Mouse (Mus musculus): Measurements from ENCODE around the gene Idi1. TPM values are rescaled to one million over a fixed set of nuclear protein-coding genes. Genes with fewer than 3 reads are reported as not detected.
A peak's percentile ranks its signal among the peaks of the same experiment; 100 is the strongest.

Idi1 gene
- polyA plus RNA-seq, 1 experiment from 2014 or later = 81.8 TPM

DNA sequence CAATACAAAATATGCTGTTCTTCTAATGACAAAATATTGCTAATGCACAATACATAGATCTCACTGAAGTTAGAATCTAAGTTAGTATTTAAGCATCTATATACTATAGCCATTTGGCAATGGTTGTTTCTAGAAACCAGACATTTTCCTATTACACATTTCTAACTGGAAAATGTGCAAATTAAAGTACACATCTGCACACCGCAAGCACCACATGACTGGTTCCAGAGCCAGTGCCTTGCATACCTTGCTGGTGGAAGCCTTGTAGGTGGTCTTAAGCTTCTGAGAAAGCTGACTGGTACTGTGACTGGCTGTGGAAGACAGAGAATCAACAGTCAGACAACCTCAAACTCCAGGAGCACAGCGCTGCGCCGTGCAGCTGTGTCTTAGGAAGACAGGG is 31.9 kb upstream of the Idi1 start:
- DNase-seq = no peak

GRCm38 (mm10) chr13:8854769-8855168 is 30.5 kb upstream of the Idi1 start:
- WGBS = 99% methylated on average over 2 of the region's 2 CpGs
- DNase-seq = no peak
- H3K27ac ChIP-seq (replicated peaks; ENCODE audit: low read depth, low read length) = no peak overlapping the region

More for the DNA sequence above, 31.9 kb upstream of the Idi1 start:
- Histone ChIP-seq H3K4me2 (ENCODE audit: low read length) (no peak overlapping the region), H3K27ac (replicated peaks; ENCODE audit: low read depth, low read length) (no peak overlapping the region), H3K9ac (replicated peaks; ENCODE audit: low read length) (no peak overlapping the region), H3K4me1 (ENCODE audit: control insufficient read depth, insufficient read depth, low read length) (no peaks in the 10 kb centered on the region), H3K36me3 (ENCODE audit: control insufficient read depth, insufficient read depth, low read length) (peaks cover 48% of the 10 kb centered on the region), H3K4me3 (replicated peaks; ENCODE audit: low read depth, low read length) (no peak overlapping the region), H3K9me3 (ENCODE audit: control insufficient read depth, low read length) (no peaks in the 10 kb centered on the region), H3K27me3 (ENCODE audit: control insufficient read depth, insufficient read depth, low read length) (no peaks in the 10 kb centered on the region)
- WGBS = 98% methylated on average over 4 of the region's 4 CpGs
- ATAC-seq (ENCODE audit: low FRiP score, low TSS enrichment) = no peak

DNA sequence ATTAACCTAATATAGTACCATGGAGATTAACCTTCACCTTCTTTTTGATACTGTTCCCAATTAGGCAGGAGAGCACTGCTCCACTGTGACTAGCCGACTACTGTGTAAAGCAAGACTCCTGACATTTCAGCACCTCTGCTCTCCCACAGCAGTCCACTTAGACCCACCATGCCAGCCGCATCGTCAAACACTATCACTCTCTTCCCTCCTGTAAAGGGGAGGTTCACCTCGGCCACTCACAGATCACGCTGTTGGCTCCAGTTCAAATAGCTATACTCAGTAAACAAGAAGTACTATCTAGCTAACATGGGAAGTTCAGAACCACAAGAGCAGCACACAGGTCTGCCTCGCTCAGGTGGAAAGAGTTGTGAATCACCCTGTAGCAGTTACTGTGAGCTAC is 26.8 kb upstream of the Idi1 start:
- no peak overlapping the region for H3K27ac ChIP-seq (replicated peaks; ENCODE audit: low read depth, low read length)
- no peak overlapping the region for H3K9ac ChIP-seq (replicated peaks; ENCODE audit: low read length)
- peaks cover 43% of the 10 kb centered on the region for H3K36me3 ChIP-seq (ENCODE audit: control insufficient read depth, insufficient read depth, low read length)
- no peaks in the 10 kb centered on the region for H3K4me1 ChIP-seq (ENCODE audit: control insufficient read depth, insufficient read depth, low read length)
- H3K4me2 ChIP-seq (ENCODE audit: low read length) = no peak overlapping the region
- H3K27me3 ChIP-seq (ENCODE audit: control insufficient read depth, insufficient read depth, low read length) = no peaks in the 10 kb centered on the region
- H3K9me3 ChIP-seq (ENCODE audit: control insufficient read depth, low read length) = no peaks in the 10 kb centered on the region
- ATAC-seq (ENCODE audit: low FRiP score, low TSS enrichment) (no peak), DNase-seq (no peak)
- no peak overlapping the region for H3K4me3 ChIP-seq (replicated peaks; ENCODE audit: low read depth, low read length)
- WGBS = 97% methylated on average over 6 of the region's 6 CpGs

More at GRCm38 (mm10) chr13:8854769-8855168, 30.5 kb upstream of the Idi1 start:
- Histone ChIP-seq H3K4me2 (ENCODE audit: low read length) (no peak overlapping the region), H3K27me3 (ENCODE audit: control insufficient read depth, insufficient read depth, low read length) (no peaks in the 10 kb centered on the region), H3K4me3 (replicated peaks; ENCODE audit: low read depth, low read length) (no peak overlapping the region), H3K9ac (replicated peaks; ENCODE audit: low read length) (no peak overlapping the region), H3K9me3 (ENCODE audit: control insufficient read depth, low read length) (no peaks in the 10 kb centered on the region), H3K4me1 (ENCODE audit: control insufficient read depth, insufficient read depth, low read length) (no peaks in the 10 kb centered on the region), H3K36me3 (ENCODE audit: control insufficient read depth, insufficient read depth, low read length) (peaks cover 44% of the 10 kb centered on the region)
- no peak for ATAC-seq (ENCODE audit: low FRiP score, low TSS enrichment)

DNA sequence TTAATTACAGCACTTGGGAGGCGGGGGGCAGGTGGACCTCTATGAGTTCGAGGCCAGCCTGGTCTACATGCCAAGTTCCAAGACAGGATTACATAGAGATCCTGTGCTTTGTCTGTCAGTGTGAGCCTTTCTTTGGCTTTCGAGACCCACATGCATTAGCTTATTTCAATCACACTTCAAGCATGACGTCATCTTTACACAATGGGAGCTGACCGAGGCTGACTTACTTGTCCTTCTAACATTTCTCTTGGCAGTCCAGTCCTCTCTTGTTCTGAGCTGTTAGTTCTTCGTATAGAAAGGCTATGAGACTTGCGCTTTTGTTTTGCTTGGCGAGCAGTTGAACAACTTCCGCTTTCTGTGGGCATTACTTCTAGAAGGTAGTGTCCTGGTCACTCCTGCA is 24.4 kb upstream of the Idi1 start:
- no peak for ATAC-seq (ENCODE audit: low FRiP score, low TSS enrichment)
- no peak overlapping the region for H3K9ac ChIP-seq (replicated peaks; ENCODE audit: low read length)

DNA sequence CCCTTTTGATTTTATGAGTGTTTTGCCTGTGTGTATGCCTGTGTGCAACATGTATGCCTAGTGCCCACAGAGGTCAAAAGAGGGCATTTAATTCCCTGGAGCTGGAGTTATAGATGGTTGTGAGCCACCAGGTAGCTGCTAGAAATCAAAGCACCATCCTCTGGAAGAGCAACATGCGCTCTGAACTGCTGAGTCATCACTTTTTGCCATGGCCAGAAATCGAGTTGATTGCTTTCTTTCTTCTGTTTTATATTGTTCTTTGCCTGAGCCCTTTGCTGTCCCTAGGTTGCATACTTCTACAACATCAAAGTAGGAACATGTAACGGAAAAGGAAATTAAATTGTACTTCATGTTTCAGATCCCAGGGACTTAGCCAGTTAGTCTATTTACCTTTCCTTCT is 20.3 kb upstream of the Idi1 start:
- WGBS = 91% methylated on average over 3 of the region's 3 CpGs
- Histone ChIP-seq H3K4me1 (ENCODE audit: control insufficient read depth, insufficient read depth, low read length) (peaks cover 14% of the 10 kb centered on the region), H3K9ac (replicated peaks; ENCODE audit: low read length) (no peak overlapping the region), H3K27ac (replicated peaks; ENCODE audit: low read depth, low read length) (no peak overlapping the region), H3K9me3 (ENCODE audit: control insufficient read depth, low read length) (no peaks in the 10 kb centered on the region), H3K4me2 (ENCODE audit: low read length) (no peak overlapping the region), H3K4me3 (replicated peaks; ENCODE audit: low read depth, low read length) (no peak overlapping the region), H3K36me3 (ENCODE audit: control insufficient read depth, insufficient read depth, low read length) (peaks cover 8% of the 10 kb centered on the region), H3K27me3 (ENCODE audit: control insufficient read depth, insufficient read depth, low read length) (no peaks in the 10 kb centered on the region)
- no peak for DNase-seq
- no peak for ATAC-seq (ENCODE audit: low FRiP score, low TSS enrichment)

More for the DNA sequence above, 24.4 kb upstream of the Idi1 start:
- DNase-seq = no peak
- Histone ChIP-seq H3K36me3 (ENCODE audit: control insufficient read depth, insufficient read depth, low read length) (peaks cover 26% of the 10 kb centered on the region), H3K27ac (replicated peaks; ENCODE audit: low read depth, low read length) (no peak overlapping the region), H3K9me3 (ENCODE audit: control insufficient read depth, low read length) (no peaks in the 10 kb centered on the region), H3K4me1 (ENCODE audit: control insufficient read depth, insufficient read depth, low read length) (no peaks in the 10 kb centered on the region), H3K4me2 (ENCODE audit: low read length) (no peak overlapping the region), H3K4me3 (replicated peaks; ENCODE audit: low read depth, low read length) (no peak overlapping the region), H3K27me3 (ENCODE audit: control insufficient read depth, insufficient read depth, low read length) (no peaks in the 10 kb centered on the region)
- WGBS = 89% methylated on average over 9 of the region's 9 CpGs

- peaks cover 16% of the 10 kb centered on the region for H3K4me1 ChIP-seq (ENCODE audit: control insufficient read depth, insufficient read depth, low read length)
- H3K27ac ChIP-seq (replicated peaks; ENCODE audit: low read depth, low read length) = no peak overlapping the region
- no peaks in the 10 kb centered on the region for H3K27me3 ChIP-seq (ENCODE audit: control insufficient read depth, insufficient read depth, low read length)
- 0 out of 2 replicates have a peak, but pooled peaks cover 2% of the 10 kb centered on the region for H3K36me3 ChIP-seq (ENCODE audit: control insufficient read depth, insufficient read depth, low read length)
- no peak for DNase-seq
- no peak for ATAC-seq (ENCODE audit: low FRiP score, low TSS enrichment)
- H3K9ac ChIP-seq (replicated peaks; ENCODE audit: low read length) = no peak overlapping the region
- no peaks in the 10 kb centered on the region for H3K9me3 ChIP-seq (ENCODE audit: control insufficient read depth, low read length)
- WGBS = 93% methylated on average over 7 of the region's 7 CpGs
- H3K4me3 ChIP-seq (replicated peaks; ENCODE audit: low read depth, low read length) = no peak overlapping the region
- no peak overlapping the region for H3K4me2 ChIP-seq (ENCODE audit: low read length)
Observed at GRCm38 (mm10) chr13:8866612-8867011, 18.7 kb upstream of the Idi1 start.

DNA sequence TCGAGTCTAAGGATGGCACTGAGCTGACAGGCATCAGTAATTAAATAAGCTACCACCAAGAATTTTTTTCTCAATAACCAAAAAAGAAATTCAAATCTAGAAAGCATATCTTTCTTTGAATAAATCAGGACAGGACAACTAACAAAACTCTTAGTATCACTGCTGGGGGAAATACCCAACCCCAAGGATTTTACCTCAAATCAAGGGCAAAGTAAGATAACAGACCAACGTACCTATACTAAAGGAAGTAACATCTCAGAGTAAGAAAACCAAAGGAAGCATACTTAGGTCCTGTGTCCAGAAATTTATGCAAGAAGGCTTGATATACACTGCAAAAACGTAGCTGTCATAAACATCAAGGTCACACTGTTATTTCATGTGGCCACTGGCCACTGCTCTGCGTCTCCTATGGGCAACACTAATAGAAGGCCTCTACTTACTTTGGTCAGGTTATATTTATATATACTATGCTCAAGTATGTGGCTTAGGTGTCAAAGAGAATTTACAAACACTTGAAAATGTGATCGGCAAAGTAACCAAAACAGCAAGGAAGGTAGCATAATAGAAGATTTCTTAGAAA is 15.6 kb upstream of the Idi1 start:
- Histone ChIP-seq H3K9me3 (ENCODE audit: control insufficient read depth, low read length) (no peaks in the 10 kb centered on the region), H3K4me3 (replicated peaks; ENCODE audit: low read depth, low read length) (peak overlapping the region; percentile 91), H3K4me2 (ENCODE audit: low read length) (peak overlapping the region; percentile 61), H3K9ac (replicated peaks; ENCODE audit: low read length) (peak overlapping the region; percentile 88), H3K4me1 (ENCODE audit: control insufficient read depth, insufficient read depth, low read length) (peaks cover 22% of the 10 kb centered on the region), H3K36me3 (ENCODE audit: control insufficient read depth, insufficient read depth, low read length) (0 out of 2 replicates have a peak, but pooled peaks cover 2% of the 10 kb centered on the region), H3K27me3 (ENCODE audit: control insufficient read depth, insufficient read depth, low read length) (no peaks in the 10 kb centered on the region), H3K27ac (replicated peaks; ENCODE audit: low read depth, low read length) (no peak overlapping the region)
- DNase-seq (no peak), ATAC-seq (ENCODE audit: low FRiP score, low TSS enrichment) (no peak)
- WGBS = 72% methylated on average over 5 of the region's 5 CpGs

- H3K27me3 ChIP-seq (ENCODE audit: control insufficient read depth, insufficient read depth, low read length) = no peaks in the 10 kb centered on the region
- DNase-seq = peak; percentile 51
- H3K9ac ChIP-seq (replicated peaks; ENCODE audit: low read length) = peak overlapping the region; percentile 88
- peak overlapping the region; percentile 91 for H3K4me3 ChIP-seq (replicated peaks; ENCODE audit: low read depth, low read length)
- peak overlapping the region; percentile 93 for H3K27ac ChIP-seq (replicated peaks; ENCODE audit: low read depth, low read length)
- no peaks in the 10 kb centered on the region for H3K36me3 ChIP-seq (ENCODE audit: control insufficient read depth, insufficient read depth, low read length)
- peaks cover 22% of the 10 kb centered on the region for H3K4me1 ChIP-seq (ENCODE audit: control insufficient read depth, insufficient read depth, low read length)
- ATAC-seq (ENCODE audit: low FRiP score, low TSS enrichment) = no peak
- 5% methylated on average over 9 of the region's 9 CpGs for WGBS
- H3K9me3 ChIP-seq (ENCODE audit: control insufficient read depth, low read length) = no peaks in the 10 kb centered on the region
- peak overlapping the region; percentile 61 for H3K4me2 ChIP-seq (ENCODE audit: low read length)
Observed at GRCm38 (mm10) chr13:8870160-8870509, 15.2 kb upstream of the Idi1 start.

DNA sequence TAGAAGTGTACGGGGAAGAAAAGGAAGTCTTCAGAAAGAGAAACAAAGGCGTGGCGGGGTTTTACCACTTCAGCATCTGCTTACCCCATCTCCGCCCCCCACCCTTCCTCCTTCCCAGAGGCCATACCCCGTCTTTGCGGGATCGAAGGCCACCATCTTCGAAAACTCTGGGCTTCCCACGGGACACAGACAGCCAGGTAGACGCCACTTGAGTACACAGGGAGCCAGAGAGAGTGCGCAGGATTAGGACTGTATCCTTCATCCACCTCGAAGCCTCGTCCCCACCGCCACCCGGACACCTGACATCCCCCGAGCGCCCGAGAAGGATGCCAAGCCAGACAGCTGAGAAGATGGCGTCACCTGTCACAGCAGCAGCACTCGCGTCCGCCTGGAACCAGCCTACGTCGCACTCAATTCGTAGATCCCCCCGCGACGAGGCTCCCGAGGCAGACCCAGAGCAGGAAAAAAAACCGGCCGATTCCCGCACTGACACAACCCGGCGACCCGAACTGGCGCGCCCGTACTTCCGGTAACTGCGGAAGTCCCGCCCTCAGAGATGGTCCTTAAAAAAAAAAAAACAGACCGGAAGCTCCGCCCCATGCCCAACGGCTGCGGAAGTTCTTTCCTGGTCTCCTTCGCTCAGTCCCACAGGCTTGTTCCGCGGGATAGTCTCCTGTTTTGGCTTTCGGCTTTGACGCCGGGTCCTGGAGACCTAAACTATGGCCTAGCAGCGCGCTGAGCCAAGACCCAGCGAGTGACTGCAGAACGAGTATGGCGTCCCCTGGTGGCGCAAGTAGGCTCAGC is 14.6 kb upstream of the Idi1 start:
- no peaks in the 10 kb centered on the region for H3K9me3 ChIP-seq (ENCODE audit: control insufficient read depth, low read length)
- no peaks in the 10 kb centered on the region for H3K36me3 ChIP-seq (ENCODE audit: control insufficient read depth, insufficient read depth, low read length)
- H3K4me2 ChIP-seq (ENCODE audit: low read length) = peak overlapping the region; percentile 61
- H3K9ac ChIP-seq (replicated peaks; ENCODE audit: low read length) = peak overlapping the region; percentile 88
- peak; percentile 93 for ATAC-seq (ENCODE audit: low FRiP score, low TSS enrichment)
- WGBS = under 1% methylated on average over 57 of the region's 57 CpGs
- peaks cover 22% of the 10 kb centered on the region for H3K4me1 ChIP-seq (ENCODE audit: control insufficient read depth, insufficient read depth, low read length)
- peak overlapping the region; percentile 91 for H3K4me3 ChIP-seq (replicated peaks; ENCODE audit: low read depth, low read length)
- peak overlapping the region; percentile 93 for H3K27ac ChIP-seq (replicated peaks; ENCODE audit: low read depth, low read length)
- DNase-seq = peak; percentile 93
- no peaks in the 10 kb centered on the region for H3K27me3 ChIP-seq (ENCODE audit: control insufficient read depth, insufficient read depth, low read length)
